Mouse (Mus musculus) limb, embryonic 14.5 days (tissue): ENCODE measurements at regions not wholly inside any gene's neighbourhood (a gene's known extent, or its start where the extent isn't known, plus 50 kb on each side); places are given as distances from the start of the nearest gene placed in this dataset.

Experiments
- ATAC-seq: fragments of 200-750 bp; cut with Nextera tagmentation; 2 replicates; pipeline ENCODE4 v1.8.0; 2017; ENCODE audit warnings: low read depth, moderate number of reproducible peaks, moderate TSS enrichment; ENCODE audit not compliant: low FRiP score
- DNase-seq: peaks from one replicate; pipeline ENCODE4 v3.0.0-alpha.2; 2015; ENCODE audit warnings: low spot score
- H3K27ac ChIP-seq: fragments of 300-500 bp; sonication (generic); replicated peaks from 2 replicates; pipeline ENCODE4 v1.5.1; 2014; ENCODE audit warnings: low read depth, mild to moderate bottlenecking, low read length, moderate library complexity, mixed read lengths
- H3K27me3 ChIP-seq: fragments of 300-500 bp; sonication (generic); 2 replicates; pipeline ENCODE4 v1.6.1; 2014; ENCODE audit warnings: low read length, mixed read lengths; ENCODE audit not compliant: control insufficient read depth, insufficient read depth
- H3K36me3 ChIP-seq: fragments of 300-500 bp; sonication (generic); 2 replicates; pipeline ENCODE4 v1.6.1; 2014; ENCODE audit warnings: mild to moderate bottlenecking, low read length, moderate library complexity, mixed read lengths; ENCODE audit not compliant: control insufficient read depth, insufficient read depth
- H3K4me1 ChIP-seq: fragments of 300-500 bp; sonication (generic); 2 replicates; pipeline ENCODE4 v1.6.1; 2014; ENCODE audit warnings: antibody characterized with exemption, low read length, mixed read lengths; ENCODE audit not compliant: control insufficient read depth, insufficient read depth
- H3K4me2 ChIP-seq: fragments of 300-500 bp; sonication (generic); replicated peaks from 2 replicates; pipeline ENCODE4 v1.6.1; 2014; ENCODE audit warnings: low read depth, mild to moderate bottlenecking, low read length, moderate library complexity; ENCODE audit not compliant: severe bottlenecking
- H3K4me3 ChIP-seq: fragments of 300-500 bp; sonication (generic); replicated peaks from 2 replicates; pipeline ENCODE4 v1.5.1; 2014; ENCODE audit warnings: low read length
- H3K9ac ChIP-seq: fragments of 300-500 bp; sonication (generic); 2 replicates; pipeline ENCODE4 v1.6.1; 2014; ENCODE audit warnings: mild to moderate bottlenecking, low read depth, low read length, moderate library complexity; ENCODE audit not compliant: severe bottlenecking
- H3K9me3 ChIP-seq: fragments of 300-500 bp; sonication (generic); 2 replicates; pipeline ENCODE4 v1.6.1; 2016; ENCODE audit warnings: low read length; ENCODE audit not compliant: control insufficient read depth
- POLR2A ChIP-seq: fragments of 200-500 bp; IDR thresholded peaks from 2 replicates; pipeline ENCODE4 v1.8.0; 2012; ENCODE audit warnings: inconsistent platforms, mild to moderate bottlenecking, moderate library complexity, borderline replicate concordance; ENCODE audit not compliant: insufficient read depth, insufficient read length; ENCODE audit errors: extremely low read depth
- WGBS: fragments of 180-500 bp; shearing (Covaris S2); extraction: QIAGEN DNeasy Blood & Tissue Kit; methylation state at CpG from one replicate; pipeline ENCODE4 v1.1.7; 2014; 5-methylcytosine and 5-hydroxymethylcytosine counted together

- DNase-seq (no peak), ATAC-seq (no peak)
- H3K4me1 ChIP-seq: no peaks in the 10 kb centered on the region
- WGBS: 68% methylated on average over 4 of the region's 4 CpGs
- H3K9me3 ChIP-seq: no peaks in the 10 kb centered on the region
- H3K4me3 ChIP-seq: no peak overlapping the region
- TF ChIP-seq POLR2A: no peak
- H3K27ac ChIP-seq: no peak overlapping the region
- H3K27me3 ChIP-seq: no peaks in the 10 kb centered on the region
- no peak overlapping the region for H3K9ac ChIP-seq
- no peaks in the 10 kb centered on the region for H3K36me3 ChIP-seq
- H3K4me2 ChIP-seq: no peak overlapping the region
Measured at GRCm38 (mm10) chr12:12770970-12771369, 170.7 kb downstream of the Mycn start.

GRCm38 (mm10) chr12:12766510-12767304 is 175.0 kb downstream of the Mycn start:
- DNase-seq (no peak), ATAC-seq (no peak)
- Histone ChIP-seq H3K27ac (no peak overlapping the region), H3K27me3 (no peaks in the 10 kb centered on the region), H3K9ac (no peak overlapping the region), H3K9me3 (no peaks in the 10 kb centered on the region), H3K36me3 (no peaks in the 10 kb centered on the region), H3K4me3 (no peak overlapping the region), H3K4me2 (no peak overlapping the region), H3K4me1 (no peaks in the 10 kb centered on the region)
- no peak for TF ChIP-seq POLR2A
- 55% methylated on average over 11 of the region's 11 CpGs for WGBS

- H3K9ac ChIP-seq: no peak overlapping the region
- 40% methylated on average over 7 of the region's 7 CpGs for WGBS
- no peak for TF ChIP-seq POLR2A
- no peaks in the 10 kb centered on the region for H3K27me3 ChIP-seq
- no peaks in the 10 kb centered on the region for H3K36me3 ChIP-seq
- no peak for DNase-seq
- no peaks in the 10 kb centered on the region for H3K4me1 ChIP-seq
- H3K4me3 ChIP-seq: no peak overlapping the region
- H3K4me2 ChIP-seq: no peak overlapping the region
- H3K27ac ChIP-seq: no peak overlapping the region
- H3K9me3 ChIP-seq: no peaks in the 10 kb centered on the region
- ATAC-seq: no peak
Measured at GRCm38 (mm10) chr12:12765490-12766058, 176.1 kb downstream of the Mycn start.

GRCm38 (mm10) chr12:12765055-12765454 is 176.7 kb downstream of the Mycn start:
- no peak for TF ChIP-seq POLR2A
- no peaks in the 10 kb centered on the region for H3K9me3 ChIP-seq
- no peaks in the 10 kb centered on the region for H3K36me3 ChIP-seq
- DNase-seq (no peak), ATAC-seq (no peak)
- no peak overlapping the region for H3K27ac ChIP-seq
- H3K4me2 ChIP-seq: no peak overlapping the region
- 70% methylated on average over 8 of the region's 8 CpGs for WGBS
- H3K4me3 ChIP-seq: no peak overlapping the region
- H3K27me3 ChIP-seq: no peaks in the 10 kb centered on the region
- H3K4me1 ChIP-seq: no peaks in the 10 kb centered on the region
- H3K9ac ChIP-seq: no peak overlapping the region

GRCm38 (mm10) chr12:12764586-12764985 is 177.1 kb downstream of the Mycn start:
- H3K4me2 ChIP-seq: no peak overlapping the region
- no peak for TF ChIP-seq POLR2A
- no peak overlapping the region for H3K9ac ChIP-seq
- 75% methylated on average over 4 of the region's 4 CpGs for WGBS
- H3K36me3 ChIP-seq: no peaks in the 10 kb centered on the region
- DNase-seq (no peak), ATAC-seq (no peak)
- no peaks in the 10 kb centered on the region for H3K9me3 ChIP-seq
- no peaks in the 10 kb centered on the region for H3K27me3 ChIP-seq
- no peak overlapping the region for H3K4me3 ChIP-seq
- no peaks in the 10 kb centered on the region for H3K4me1 ChIP-seq
- no peak overlapping the region for H3K27ac ChIP-seq
